Mouse (Mus musculus) mesoderm, embryonic 11.5 days (tissue): Measurements from ENCODE around the gene Gm20517.
"Not testable (repeated sequence)": the region's sequence is repeated elsewhere in the genome, so short reads cannot be mapped to it uniquely, and the experiment has no call there.

Experiments used
- DNase-seq: peaks from one replicate; pipeline ENCODE4 v3.0.0-alpha.2; 2012; ENCODE audit warnings: low read depth, low spot score

Gene Gm20517

GRCm38 (mm10) chr17:47596839-47597164 lies 14.6 kb upstream of the Gm20517 start:
- no peak for DNase-seq

- no peak for DNase-seq
Measured at GRCm38 (mm10) chr17:47597261-47597660, 14.1 kb upstream of the Gm20517 start.

GRCm38 (mm10) chr17:47597838-47598579 lies 13.4 kb upstream of the Gm20517 start:
- DNase-seq, result peak; percentile 71

GRCm38 (mm10) chr17:47598580-47599304 lies 12.6 kb upstream of the Gm20517 start:
- not testable (repeated sequence) for DNase-seq

- DNase-seq, result no peak
Measured at GRCm38 (mm10) chr17:47599511-47600297, 11.7 kb upstream of the Gm20517 start.

GRCm38 (mm10) chr17:47600601-47601388 lies 10.6 kb upstream of the Gm20517 start:
- DNase-seq, result no peak

- no peak for DNase-seq
Measured at GRCm38 (mm10) chr17:47601389-47601755, 10.0 kb upstream of the Gm20517 start.

- no peak for DNase-seq
Measured at GRCm38 (mm10) chr17:47602289-47602688, 9.1 kb upstream of the Gm20517 start.

GRCm38 (mm10) chr17:47606220-47606619 lies 5.2 kb upstream of the Gm20517 start:
- DNase-seq, result no peak

- no peak for DNase-seq
Measured at GRCm38 (mm10) chr17:47609182-47609581, 2.2 kb upstream of the Gm20517 start.

GRCm38 (mm10) chr17:47611661-47611982 lies 233 bp downstream of the Gm20517 start:
- DNase-seq, result no peak

- no peak for DNase-seq
Measured at GRCm38 (mm10) chr17:47614018-47614417, 2.6 kb downstream of the Gm20517 start.

- no peak for DNase-seq
Measured at GRCm38 (mm10) chr17:47616119-47616518, 4.7 kb downstream of the Gm20517 start.

GRCm38 (mm10) chr17:47616652-47617051 lies 5.3 kb downstream of the Gm20517 start:
- DNase-seq, result no peak

GRCm38 (mm10) chr17:47617605-47618307 lies 6.4 kb downstream of the Gm20517 start:
- DNase-seq, result no peak

- no peak for DNase-seq
Measured at GRCm38 (mm10) chr17:47618556-47619311, 7.3 kb downstream of the Gm20517 start.

- no peak for DNase-seq
Measured at GRCm38 (mm10) chr17:47622912-47623554, 11.6 kb downstream of the Gm20517 start.

- DNase-seq, result not testable (repeated sequence)
Measured at GRCm38 (mm10) chr17:47624572-47624971, 13.2 kb downstream of the Gm20517 start.

- DNase-seq, result no peak
Measured at GRCm38 (mm10) chr17:47625088-47625487, 13.7 kb downstream of the Gm20517 start.

GRCm38 (mm10) chr17:47626031-47626430 lies 14.6 kb downstream of the Gm20517 start:
- no peak for DNase-seq
